Mouse (Mus musculus) lung, postnatal 0 days (tissue): ENCODE results near the gene Tll1.

Experiments used
- CTCF ChIP-seq: IDR thresholded peaks from 2 replicates; pipeline ENCODE4 v1.5.1; 2016; ENCODE audit warnings: antibody characterized with exemption, mild to moderate bottlenecking
- EP300 ChIP-seq: IDR thresholded peaks from 2 replicates; pipeline ENCODE4 v1.6.1; 2016; ENCODE audit warnings: antibody characterized with exemption, mild to moderate bottlenecking, control low read depth

GRCm38 (mm10) chr8:64047963-64048505, 158.0 kb downstream of the Tll1 start:
- TF ChIP-seq CTCF, result no peak
- TF ChIP-seq EP300, result no peak
